Mouse (Mus musculus): ENCODE results near the gene Gdpd5. TPM values are rescaled to one million over a fixed set of nuclear protein-coding genes. Genes with fewer than 3 reads are reported as not detected.

Gdpd5 gene
- polyA plus RNA-seq, 1 experiment: 33.8 TPM

- H3K4me1 ChIP-seq (ENCODE audit: control insufficient read depth, insufficient read depth, low read length): peaks cover 13% of the 10 kb centered on the region
- TF ChIP-seq POLR2A (IDR thresholded peaks at IDR 0.05; ENCODE audit: extremely low read depth, insufficient read depth, low read length) (no peak), CTCF (IDR thresholded peaks at IDR 0.05; ENCODE audit: extremely low read depth, insufficient read depth, low read length) (no peak)
- H3K27ac ChIP-seq (ENCODE audit: insufficient read depth, low read length): peak overlapping the region; percentile 77; the same call in 1 of the 2 replicates
Observed at GRCm38 (mm10) chr7:99351802-99352517, 29.3 kb upstream of the Gdpd5 start.

GRCm38 (mm10) chr7:99352526-99353400, 28.5 kb upstream of the Gdpd5 start, which contains the start of gene Serpinh1:
Gene Serpinh1 (minus strand): TSS chr7:99353239.
- Histone ChIP-seq H3K4me1 (ENCODE audit: control insufficient read depth, insufficient read depth, low read length) (peaks cover 13% of the 10 kb centered on the region), H3K27ac (ENCODE audit: insufficient read depth, low read length) (peak within 1 kb of the TSS; percentile 77), H3K4me3 (ENCODE audit: insufficient read depth, low read length) (peak within 1 kb of the TSS; percentile 54)
- no peak for TF ChIP-seq CTCF (IDR thresholded peaks at IDR 0.05; ENCODE audit: extremely low read depth, insufficient read depth, low read length)
- TF ChIP-seq POLR2A (IDR thresholded peaks at IDR 0.05; ENCODE audit: extremely low read depth, insufficient read depth, low read length): no peak

More at GRCm38 (mm10) chr7:99351802-99352517, 29.3 kb upstream of the Gdpd5 start:
- peak overlapping the region; percentile 54 for H3K4me3 ChIP-seq (ENCODE audit: insufficient read depth, low read length)

DNA sequence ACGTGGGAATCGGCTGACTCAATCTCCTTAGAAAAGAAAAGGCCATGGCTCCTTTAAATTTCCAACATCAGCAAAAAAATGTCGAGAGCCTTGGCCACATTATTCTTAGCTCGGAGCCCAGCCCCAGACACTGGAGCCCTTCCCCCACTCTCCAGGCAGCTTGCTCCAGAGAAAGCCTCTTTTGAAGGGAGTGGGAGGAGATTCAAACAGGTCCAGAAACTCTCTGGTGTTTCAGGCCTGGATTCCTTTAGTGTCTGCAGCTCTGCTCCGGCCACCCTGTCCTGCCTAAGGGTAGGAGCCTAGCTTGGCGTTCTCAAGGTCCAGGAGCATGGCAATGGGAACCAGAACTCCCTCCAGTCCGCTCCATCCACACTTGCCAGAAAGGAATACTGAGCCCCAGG, 25.5 kb upstream of the Gdpd5 start:
- H3K4me3 ChIP-seq (ENCODE audit: insufficient read depth, low read length): no peak overlapping the region
- H3K4me1 ChIP-seq (ENCODE audit: control insufficient read depth, insufficient read depth, low read length): peaks cover 13% of the 10 kb centered on the region
- peak overlapping the region; percentile 44; the same call in 1 of the 2 replicates for H3K27ac ChIP-seq (ENCODE audit: insufficient read depth, low read length)
- TF ChIP-seq CTCF (IDR thresholded peaks at IDR 0.05; ENCODE audit: extremely low read depth, insufficient read depth, low read length) (no peak), POLR2A (IDR thresholded peaks at IDR 0.05; ENCODE audit: extremely low read depth, insufficient read depth, low read length) (0 out of 2 replicates have a peak, but pooled peaks have one; percentile 31)

DNA sequence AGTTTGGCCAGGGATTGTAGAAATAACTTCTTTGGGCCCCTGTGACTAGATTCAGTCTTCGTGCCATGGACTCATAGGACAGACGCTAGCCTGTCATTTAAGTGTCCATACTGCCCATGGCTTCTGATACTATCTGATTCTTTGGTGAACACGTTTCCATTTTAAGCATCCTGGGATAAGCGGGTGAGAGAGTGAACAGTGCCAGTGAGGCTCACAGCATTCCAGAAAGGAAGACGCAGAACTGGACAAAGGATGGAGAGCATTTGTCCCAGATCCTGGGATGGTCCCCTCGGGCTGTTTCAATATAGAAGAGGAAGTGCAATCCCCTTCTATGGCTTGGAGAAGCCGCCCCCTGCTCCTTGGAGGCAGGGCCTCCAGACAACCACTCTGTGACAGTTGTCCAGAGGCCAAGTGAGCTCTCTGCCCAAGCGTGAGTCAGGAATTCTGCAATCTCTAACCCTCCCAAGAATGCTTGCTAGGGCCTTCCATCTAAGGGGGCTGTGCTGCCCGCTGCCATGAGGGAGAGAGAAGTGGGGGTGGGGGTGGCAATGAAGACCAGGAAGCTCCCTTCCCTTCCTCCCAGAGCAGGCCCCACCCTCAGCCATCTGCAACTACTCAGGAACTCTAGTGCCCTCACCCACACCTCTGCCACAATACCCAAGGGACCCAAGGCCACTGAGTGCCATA, 24.8 kb upstream of the Gdpd5 start:
- H3K4me1 ChIP-seq (ENCODE audit: control insufficient read depth, insufficient read depth, low read length): peaks cover 13% of the 10 kb centered on the region
- TF ChIP-seq CTCF (IDR thresholded peaks at IDR 0.05; ENCODE audit: extremely low read depth, insufficient read depth, low read length) (no peak), POLR2A (IDR thresholded peaks at IDR 0.05; ENCODE audit: extremely low read depth, insufficient read depth, low read length) (no peak)
- H3K27ac ChIP-seq (ENCODE audit: insufficient read depth, low read length): peak overlapping the region; percentile 30; the same call in 1 of the 2 replicates
- H3K4me3 ChIP-seq (ENCODE audit: insufficient read depth, low read length): no peak overlapping the region

DNA sequence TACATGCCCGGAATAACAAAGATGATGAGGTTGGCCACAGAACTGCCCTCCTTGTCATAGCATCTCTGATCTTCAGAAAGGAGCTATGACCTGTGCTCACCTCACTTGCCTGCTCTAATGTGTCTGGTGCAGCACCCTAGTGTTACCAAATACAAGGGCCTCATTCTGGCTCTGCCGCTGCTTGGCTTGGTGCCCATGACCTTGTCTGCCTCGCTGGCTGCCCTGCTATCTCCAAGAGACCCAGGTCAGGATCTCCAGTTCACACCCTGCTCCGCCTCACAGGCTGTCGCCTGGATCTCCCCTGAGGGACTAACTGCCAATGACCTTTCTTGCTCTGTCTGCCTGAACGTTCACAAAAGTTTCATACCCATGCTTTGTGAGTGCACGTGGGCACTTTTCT, 24.0 kb upstream of the Gdpd5 start:
- TF ChIP-seq CTCF (IDR thresholded peaks at IDR 0.05; ENCODE audit: extremely low read depth, insufficient read depth, low read length): no peak
- TF ChIP-seq POLR2A (IDR thresholded peaks at IDR 0.05; ENCODE audit: extremely low read depth, insufficient read depth, low read length): no peak
- H3K4me3 ChIP-seq (ENCODE audit: insufficient read depth, low read length): no peak overlapping the region
- peaks cover 13% of the 10 kb centered on the region for H3K4me1 ChIP-seq (ENCODE audit: control insufficient read depth, insufficient read depth, low read length)
- no peak overlapping the region for H3K27ac ChIP-seq (ENCODE audit: insufficient read depth, low read length)

DNA sequence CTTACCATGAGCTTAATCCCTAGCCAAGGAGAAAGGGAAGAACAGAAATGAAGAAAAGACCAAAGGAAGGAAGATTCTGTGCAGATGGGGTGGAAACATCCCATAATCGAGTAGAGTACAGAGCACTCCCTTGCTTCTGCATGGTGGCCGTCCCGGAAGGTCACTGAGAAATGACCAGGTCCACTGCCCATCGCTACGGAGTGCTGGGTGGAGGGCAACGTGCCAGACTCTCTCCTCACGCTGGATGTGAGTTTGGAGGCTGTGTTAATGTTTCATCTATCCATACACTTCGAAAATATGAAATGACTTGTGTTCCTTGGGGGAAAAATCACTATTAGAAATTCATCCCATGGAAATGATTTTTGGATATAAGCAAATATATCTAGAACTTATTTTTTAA, 22.8 kb upstream of the Gdpd5 start:
- no peak for TF ChIP-seq POLR2A (IDR thresholded peaks at IDR 0.05; ENCODE audit: extremely low read depth, insufficient read depth, low read length)
- TF ChIP-seq CTCF (IDR thresholded peaks at IDR 0.05; ENCODE audit: extremely low read depth, insufficient read depth, low read length): no peak
- Histone ChIP-seq H3K27ac (ENCODE audit: insufficient read depth, low read length) (no peak overlapping the region), H3K4me3 (ENCODE audit: insufficient read depth, low read length) (no peak overlapping the region), H3K4me1 (ENCODE audit: control insufficient read depth, insufficient read depth, low read length) (peaks cover 13% of the 10 kb centered on the region)

DNA sequence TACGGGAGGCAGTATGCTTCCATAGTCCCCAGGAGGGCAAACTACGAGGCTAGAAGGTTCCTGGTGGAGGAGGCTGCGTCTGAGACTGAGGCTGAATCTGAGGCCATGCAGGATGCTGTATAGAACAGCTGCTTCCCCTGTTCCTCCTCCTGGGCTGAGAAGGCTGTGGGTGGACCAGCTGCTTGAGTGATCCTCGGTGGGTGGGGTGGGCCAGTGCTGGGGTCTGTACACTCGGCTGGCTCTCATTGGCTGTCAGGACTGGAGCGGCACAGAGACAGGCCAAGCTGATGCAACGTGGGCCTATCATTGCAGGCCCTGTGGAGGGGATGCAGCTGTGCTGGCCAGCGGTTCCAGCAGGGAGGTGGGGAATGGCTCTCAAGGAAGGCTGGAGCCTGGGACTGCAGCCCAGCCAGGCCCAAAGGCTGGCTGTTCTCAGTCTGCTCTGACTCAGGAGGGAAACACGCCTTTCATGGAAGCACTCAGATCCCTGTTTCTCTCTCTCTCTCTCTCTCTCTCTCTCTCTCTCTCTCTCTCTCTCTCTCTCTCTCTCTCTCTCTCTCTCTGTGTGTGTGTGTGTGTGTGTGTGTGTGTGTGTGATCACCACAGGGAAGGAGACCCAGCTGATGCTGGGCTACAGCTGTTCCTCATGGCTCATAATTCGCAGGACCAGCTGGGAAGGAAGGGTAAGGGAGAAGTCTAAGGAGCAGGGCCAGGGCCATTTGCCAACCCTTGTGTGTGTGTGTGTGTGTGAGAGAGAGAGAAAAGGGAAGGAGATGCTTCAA, 21.0 kb upstream of the Gdpd5 start:
- Histone ChIP-seq H3K4me3 (ENCODE audit: insufficient read depth, low read length) (no peak overlapping the region), H3K27ac (ENCODE audit: insufficient read depth, low read length) (peak overlapping the region; percentile 68), H3K4me1 (ENCODE audit: control insufficient read depth, insufficient read depth, low read length) (peaks cover 10% of the 10 kb centered on the region)
- TF ChIP-seq CTCF (IDR thresholded peaks at IDR 0.05; ENCODE audit: extremely low read depth, insufficient read depth, low read length) (no peak), POLR2A (IDR thresholded peaks at IDR 0.05; ENCODE audit: extremely low read depth, insufficient read depth, low read length) (peak; percentile 27; the same call in 1 of the 2 replicates)

GRCm38 (mm10) chr7:99360803-99361414, 20.3 kb upstream of the Gdpd5 start:
- TF ChIP-seq CTCF (IDR thresholded peaks at IDR 0.05; ENCODE audit: extremely low read depth, insufficient read depth, low read length) (no peak), POLR2A (IDR thresholded peaks at IDR 0.05; ENCODE audit: extremely low read depth, insufficient read depth, low read length) (no peak)
- Histone ChIP-seq H3K4me1 (ENCODE audit: control insufficient read depth, insufficient read depth, low read length) (peaks cover 6% of the 10 kb centered on the region), H3K27ac (ENCODE audit: insufficient read depth, low read length) (peak overlapping the region; percentile 68; the same call in 1 of the 2 replicates), H3K4me3 (ENCODE audit: insufficient read depth, low read length) (no peak overlapping the region)

All from cortical plate, adult 2 months (tissue).